Mouse (Mus musculus): Measurements from ENCODE around the gene Krt8. TPM values are rescaled to one million over a fixed set of nuclear protein-coding genes. Genes with fewer than 3 reads are reported as not detected.
A peak's percentile ranks its signal among the peaks of the same experiment; 100 is the strongest.

Krt8 gene
- 306 and 318 TPM in 2 replicates for polyA plus RNA-seq (2011; ENCODE audit: insufficient read depth, insufficient read length, low read depth, missing spikeins)

DNA sequence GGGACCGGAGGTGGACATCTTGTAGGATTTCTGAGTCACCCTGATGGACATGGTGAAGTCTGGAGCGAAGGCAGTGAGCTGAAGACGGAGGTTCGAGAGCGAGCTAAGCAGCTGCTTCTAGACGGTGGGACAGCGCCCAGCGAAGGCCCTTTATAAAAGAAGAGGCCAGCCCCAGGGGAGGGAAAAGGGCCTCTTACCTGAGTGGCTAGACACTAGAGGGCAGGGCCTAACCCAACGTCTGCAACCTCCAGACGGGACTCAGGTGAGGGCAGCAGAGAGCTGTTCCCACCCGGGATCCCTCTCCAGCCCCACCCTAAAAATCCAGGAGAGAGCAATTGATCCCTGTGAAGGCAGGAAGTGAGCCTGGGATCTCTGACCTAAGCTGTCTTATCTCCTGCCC, at the start of gene Krt8:
Krt8 (minus strand) TSS at position 294 of the 400 bp plus-strand sequence.
- Histone ChIP-seq H3K4me3 (ENCODE audit: low read depth, low read length) (peak within 1 kb of the TSS; percentile 57), H3K9ac (ENCODE audit: low read depth, poor library complexity, severe bottlenecking) (peak within 1 kb of the TSS; percentile 59), H3K4me1 (ENCODE audit: control insufficient read depth, insufficient read depth, low read length) (peaks cover 8% of the 10 kb centered on the region), H3K36me3 (ENCODE audit: control insufficient read depth, insufficient read depth, low read length, poor library complexity, severe bottlenecking) (no peaks in the 10 kb centered on the region), H3K27ac (ENCODE audit: insufficient read depth, low read length) (no peak within 1 kb of the TSS), H3K9me3 (replicated peaks; ENCODE audit: control insufficient read depth, insufficient read depth, low read length, poor library complexity, severe bottlenecking) (no peaks in the 10 kb centered on the region), H3K27me3 (ENCODE audit: control insufficient read depth, insufficient read depth, low read length, poor library complexity, severe bottlenecking) (no peaks in the 10 kb centered on the region)
- TF ChIP-seq EP300 (IDR thresholded peaks at IDR 0.05; ENCODE audit: insufficient read depth, low read depth, low read length) (no peak), CTCF (IDR thresholded peaks at IDR 0.05; ENCODE audit: low read depth, low read length) (peak; percentile 44)

DNA sequence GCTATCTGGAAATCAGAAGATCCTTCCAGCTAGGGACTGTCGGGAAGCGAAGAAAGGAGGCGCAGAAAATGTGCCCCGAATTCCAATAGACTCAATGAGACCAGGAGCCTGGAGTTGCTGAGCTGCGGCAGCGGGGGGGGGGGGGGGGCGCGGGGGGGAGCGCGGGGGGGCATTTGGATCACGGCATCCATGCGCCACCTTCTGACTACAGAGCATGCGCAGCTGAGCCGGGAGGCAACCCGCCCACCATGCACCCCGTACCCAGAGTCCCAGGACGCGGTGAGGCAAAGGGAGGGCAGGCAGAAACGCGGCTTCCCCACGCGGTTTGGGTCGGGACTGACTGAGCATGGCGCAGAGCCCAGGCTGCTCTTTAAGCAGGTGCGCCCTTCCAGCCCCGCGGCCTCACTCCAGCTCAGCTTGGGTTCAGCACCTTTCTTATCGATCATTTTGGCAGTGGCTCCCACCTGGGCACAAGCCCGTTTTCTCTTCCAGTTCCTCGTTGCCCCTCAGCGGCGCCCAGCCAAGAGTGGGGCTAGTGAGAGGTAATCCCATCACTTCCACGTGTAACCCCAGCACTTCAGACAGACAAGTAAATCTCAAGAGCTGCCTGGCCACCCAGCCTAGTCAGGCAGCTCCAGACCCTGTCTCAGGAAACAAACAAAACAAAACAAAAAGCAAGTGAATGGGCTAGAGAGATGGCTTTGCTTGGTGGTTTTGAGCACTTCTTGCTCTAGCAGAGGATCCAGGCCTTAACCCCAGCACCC, 47.8 kb upstream of the Krt8 start:
- no peak overlapping the region for H3K27ac ChIP-seq (ENCODE audit: insufficient read depth, low read length)
- no peaks in the 10 kb centered on the region for H3K27me3 ChIP-seq (ENCODE audit: control insufficient read depth, insufficient read depth, low read length, poor library complexity, severe bottlenecking)
- peak; percentile 55 for TF ChIP-seq POLR2A (IDR thresholded peaks at IDR 0.05; ENCODE audit: insufficient read depth, low read length)
- TF ChIP-seq EP300 (IDR thresholded peaks at IDR 0.05; ENCODE audit: insufficient read depth, low read depth, low read length), result 0 out of 2 replicates have a peak, but pooled peaks have one; percentile 9
- TF ChIP-seq CTCF (IDR thresholded peaks at IDR 0.05; ENCODE audit: low read depth, low read length), result no peak

DNA sequence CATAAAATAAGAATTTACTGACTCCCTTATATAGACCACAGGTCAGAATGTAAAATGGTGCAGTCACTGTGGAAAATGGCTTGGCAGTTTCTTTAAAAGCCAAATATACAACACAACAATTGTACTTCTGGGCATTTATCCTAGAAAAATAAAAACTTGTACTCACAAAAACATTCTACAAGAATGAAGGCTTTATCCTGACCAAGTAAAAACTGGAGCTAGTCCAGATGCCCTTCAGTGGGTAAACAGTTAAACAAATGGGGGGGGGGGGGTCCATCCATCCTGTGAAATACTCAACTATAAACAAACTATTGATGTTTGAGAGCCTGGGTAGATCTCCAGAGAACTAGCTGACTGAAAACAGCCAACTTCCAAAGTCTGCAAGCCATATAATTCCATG, 45.6 kb upstream of the Krt8 start:
- H3K4me1 ChIP-seq (ENCODE audit: control insufficient read depth, insufficient read depth, low read length), result no peaks in the 10 kb centered on the region
- TF ChIP-seq POLR2A (IDR thresholded peaks at IDR 0.05; ENCODE audit: insufficient read depth, low read length), result no peak
- no peak for TF ChIP-seq CTCF (IDR thresholded peaks at IDR 0.05; ENCODE audit: low read depth, low read length)
- no peak for TF ChIP-seq EP300 (IDR thresholded peaks at IDR 0.05; ENCODE audit: insufficient read depth, low read depth, low read length)
- H3K27ac ChIP-seq (ENCODE audit: insufficient read depth, low read length), result no peak overlapping the region
- no peak overlapping the region for H3K4me3 ChIP-seq (ENCODE audit: low read depth, low read length)
- no peak overlapping the region for H3K9ac ChIP-seq (ENCODE audit: low read depth, poor library complexity, severe bottlenecking)
- no peaks in the 10 kb centered on the region for H3K9me3 ChIP-seq (replicated peaks; ENCODE audit: control insufficient read depth, insufficient read depth, low read length, poor library complexity, severe bottlenecking)
- H3K27me3 ChIP-seq (ENCODE audit: control insufficient read depth, insufficient read depth, low read length, poor library complexity, severe bottlenecking), result no peaks in the 10 kb centered on the region
- no peaks in the 10 kb centered on the region for H3K36me3 ChIP-seq (ENCODE audit: control insufficient read depth, insufficient read depth, low read length, poor library complexity, severe bottlenecking)

More for the DNA sequence above, 47.8 kb upstream of the Krt8 start:
- no peaks in the 10 kb centered on the region for H3K9me3 ChIP-seq (replicated peaks; ENCODE audit: control insufficient read depth, insufficient read depth, low read length, poor library complexity, severe bottlenecking)
- peak overlapping the region; percentile 46 for H3K9ac ChIP-seq (ENCODE audit: low read depth, poor library complexity, severe bottlenecking)
- H3K4me3 ChIP-seq (ENCODE audit: low read depth, low read length), result peak overlapping the region; percentile 71
- H3K36me3 ChIP-seq (ENCODE audit: control insufficient read depth, insufficient read depth, low read length, poor library complexity, severe bottlenecking), result no peaks in the 10 kb centered on the region
- H3K4me1 ChIP-seq (ENCODE audit: control insufficient read depth, insufficient read depth, low read length), result no peaks in the 10 kb centered on the region

DNA sequence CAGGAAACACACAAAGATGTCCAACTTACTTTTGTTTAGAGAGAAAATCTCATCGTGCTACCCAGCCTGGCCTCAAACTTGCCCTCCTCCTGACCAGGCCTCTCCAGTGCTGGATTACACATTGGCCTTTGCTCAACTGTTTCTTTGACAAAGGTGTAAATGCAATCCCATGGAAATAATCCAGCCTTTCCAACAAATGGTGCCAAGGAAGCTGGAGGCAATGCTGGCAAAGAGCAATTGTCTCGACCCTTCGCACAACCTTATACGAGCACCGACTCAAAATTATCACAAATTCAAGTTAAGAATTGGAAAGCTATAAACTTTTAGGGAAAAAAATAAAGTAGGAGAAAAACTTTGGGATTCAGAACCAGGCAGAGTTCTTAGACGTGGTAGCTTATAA, 43.7 kb upstream of the Krt8 start:
- no peak for TF ChIP-seq CTCF (IDR thresholded peaks at IDR 0.05; ENCODE audit: low read depth, low read length)
- TF ChIP-seq POLR2A (IDR thresholded peaks at IDR 0.05; ENCODE audit: insufficient read depth, low read length), result no peak
- no peak for TF ChIP-seq EP300 (IDR thresholded peaks at IDR 0.05; ENCODE audit: insufficient read depth, low read depth, low read length)
- no peak overlapping the region for H3K27ac ChIP-seq (ENCODE audit: insufficient read depth, low read length)
- H3K9me3 ChIP-seq (replicated peaks; ENCODE audit: control insufficient read depth, insufficient read depth, low read length, poor library complexity, severe bottlenecking), result no peaks in the 10 kb centered on the region

DNA sequence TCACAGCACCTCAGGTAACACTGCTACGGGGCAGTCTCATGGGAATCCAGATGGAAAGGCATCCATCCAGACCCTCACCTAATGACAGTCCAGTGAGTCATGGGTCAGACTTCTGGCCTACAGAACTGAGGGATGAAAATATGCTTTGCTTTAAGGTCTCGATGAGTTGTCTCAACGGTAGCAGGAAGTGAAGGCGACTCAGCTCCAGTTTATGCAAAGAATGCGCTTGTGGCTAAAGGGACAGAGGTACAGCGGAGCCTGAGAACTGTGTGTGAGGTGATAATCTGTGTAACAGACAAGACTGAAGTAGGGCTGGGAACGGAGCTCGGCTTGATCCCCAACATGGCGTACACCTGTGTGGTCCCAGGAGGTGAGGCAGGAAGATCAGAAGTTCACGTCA, 41.4 kb upstream of the Krt8 start:
- H3K27me3 ChIP-seq (ENCODE audit: control insufficient read depth, insufficient read depth, low read length, poor library complexity, severe bottlenecking), result no peaks in the 10 kb centered on the region
- H3K9ac ChIP-seq (ENCODE audit: low read depth, poor library complexity, severe bottlenecking), result no peak overlapping the region
- H3K4me1 ChIP-seq (ENCODE audit: control insufficient read depth, insufficient read depth, low read length), result no peaks in the 10 kb centered on the region

More for the DNA sequence above, 43.7 kb upstream of the Krt8 start:
- Histone ChIP-seq H3K9ac (ENCODE audit: low read depth, poor library complexity, severe bottlenecking) (no peak overlapping the region), H3K27me3 (ENCODE audit: control insufficient read depth, insufficient read depth, low read length, poor library complexity, severe bottlenecking) (no peaks in the 10 kb centered on the region), H3K36me3 (ENCODE audit: control insufficient read depth, insufficient read depth, low read length, poor library complexity, severe bottlenecking) (no peaks in the 10 kb centered on the region), H3K4me3 (ENCODE audit: low read depth, low read length) (no peak overlapping the region), H3K4me1 (ENCODE audit: control insufficient read depth, insufficient read depth, low read length) (no peaks in the 10 kb centered on the region)

DNA sequence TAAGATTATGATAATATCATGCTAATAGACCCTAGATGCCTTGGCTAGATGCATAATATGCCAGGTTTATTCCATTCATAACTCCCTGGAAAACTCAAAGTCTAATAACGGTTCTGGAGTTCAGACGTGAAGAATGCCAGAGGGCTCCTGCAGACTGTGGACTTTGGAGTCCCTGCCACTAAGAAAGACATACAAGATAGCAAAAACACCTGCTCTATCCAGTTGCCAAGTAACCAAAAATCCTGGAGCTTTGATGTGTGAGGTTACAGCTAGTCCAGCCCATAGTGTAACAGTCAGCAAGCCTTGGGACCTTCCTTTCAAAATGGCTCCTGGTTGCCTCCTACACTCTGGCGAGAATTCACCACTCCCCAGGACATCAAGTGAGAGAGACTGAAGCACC, 40.5 kb upstream of the Krt8 start:
- H3K9ac ChIP-seq (ENCODE audit: low read depth, poor library complexity, severe bottlenecking), result no peak overlapping the region
- no peaks in the 10 kb centered on the region for H3K36me3 ChIP-seq (ENCODE audit: control insufficient read depth, insufficient read depth, low read length, poor library complexity, severe bottlenecking)
- no peaks in the 10 kb centered on the region for H3K27me3 ChIP-seq (ENCODE audit: control insufficient read depth, insufficient read depth, low read length, poor library complexity, severe bottlenecking)
- no peaks in the 10 kb centered on the region for H3K4me1 ChIP-seq (ENCODE audit: control insufficient read depth, insufficient read depth, low read length)
- H3K9me3 ChIP-seq (replicated peaks; ENCODE audit: control insufficient read depth, insufficient read depth, low read length, poor library complexity, severe bottlenecking), result no peaks in the 10 kb centered on the region
- H3K27ac ChIP-seq (ENCODE audit: insufficient read depth, low read length), result no peak overlapping the region
- no peak for TF ChIP-seq POLR2A (IDR thresholded peaks at IDR 0.05; ENCODE audit: insufficient read depth, low read length)
- TF ChIP-seq CTCF (IDR thresholded peaks at IDR 0.05; ENCODE audit: low read depth, low read length), result no peak
- TF ChIP-seq EP300 (IDR thresholded peaks at IDR 0.05; ENCODE audit: insufficient read depth, low read depth, low read length), result no peak
- no peak overlapping the region for H3K4me3 ChIP-seq (ENCODE audit: low read depth, low read length)

More for the DNA sequence above, 41.4 kb upstream of the Krt8 start:
- Histone ChIP-seq H3K4me3 (ENCODE audit: low read depth, low read length) (no peak overlapping the region), H3K9me3 (replicated peaks; ENCODE audit: control insufficient read depth, insufficient read depth, low read length, poor library complexity, severe bottlenecking) (no peaks in the 10 kb centered on the region), H3K27ac (ENCODE audit: insufficient read depth, low read length) (no peak overlapping the region), H3K36me3 (ENCODE audit: control insufficient read depth, insufficient read depth, low read length, poor library complexity, severe bottlenecking) (no peaks in the 10 kb centered on the region)
- TF ChIP-seq POLR2A (IDR thresholded peaks at IDR 0.05; ENCODE audit: insufficient read depth, low read length) (no peak), EP300 (IDR thresholded peaks at IDR 0.05; ENCODE audit: insufficient read depth, low read depth, low read length) (no peak), CTCF (IDR thresholded peaks at IDR 0.05; ENCODE audit: low read depth, low read length) (no peak)

Measured in ES-Bruce4 (cell line).